Mouse (Mus musculus) T-helper 2 cell (primary cell): ENCODE results near the gene Cemip2.

Source experiments
- in situ Hi-C: fragments of 300-600 bp; cut with MboI, MseI; formaldehyde crosslinking; loops from one replicate; pipeline ENCODE4 v1.15.1; 2025; ENCODE audit warnings: high pct_unique_total_duplicates

Cemip2 gene

DNA sequence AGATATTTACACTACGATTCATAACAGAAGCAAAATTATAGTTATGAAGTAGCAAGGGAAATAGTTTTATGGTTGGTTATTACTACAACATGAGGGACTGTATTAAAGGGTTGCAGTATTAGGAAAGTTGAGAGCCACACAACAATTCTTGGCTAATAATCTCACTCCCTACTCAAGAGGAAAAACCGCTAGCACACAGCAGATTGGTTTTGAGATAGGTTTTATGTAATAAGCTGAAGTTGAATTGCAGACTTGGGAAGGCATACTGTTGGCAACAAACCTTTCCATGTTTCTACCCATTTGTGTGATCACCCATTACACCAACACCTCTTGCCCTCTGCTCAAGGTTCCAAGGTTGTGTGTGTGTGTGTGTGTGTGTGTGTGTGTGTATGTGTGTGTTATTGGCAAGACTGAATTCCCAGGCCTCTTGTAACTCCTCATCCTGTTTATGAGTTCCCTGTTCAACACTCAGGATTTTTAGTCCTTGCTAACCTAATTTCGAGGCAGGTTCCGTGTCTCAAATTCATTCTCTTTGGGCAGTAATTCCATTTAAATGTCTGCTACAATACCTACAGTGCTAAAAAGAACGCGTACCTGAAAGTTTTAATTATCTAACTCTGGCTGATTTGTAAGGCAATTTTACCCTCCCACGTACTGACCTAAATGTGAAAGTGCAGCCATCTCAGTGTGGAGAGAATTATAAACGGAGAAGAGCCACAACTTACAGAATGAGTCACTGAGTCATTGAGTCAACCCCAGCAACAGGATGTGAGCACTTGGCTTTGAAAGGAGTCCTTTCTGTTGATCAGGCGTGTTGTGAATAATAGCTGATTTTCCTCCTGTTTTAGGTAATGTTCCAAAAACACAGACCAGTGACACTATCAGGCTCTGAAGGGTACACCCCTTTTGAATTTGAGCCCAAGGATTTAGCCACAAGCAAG is 85.1 kb downstream of the Cemip2 start:
- in situ Hi-C loops, result loop anchor here (5.0 kb wide), 2 partner anchors 84 to 216 kb away; no protein-coding TSS in a partner anchor

GRCm38 (mm10) chr19:21865242-21866055 is 87.3 kb downstream of the Cemip2 start:
- in situ Hi-C loops, result loop anchor here (5.0 kb wide), 1 partner anchor 88 kb away; the partner anchor contains the start of gene Cemip2

DNA sequence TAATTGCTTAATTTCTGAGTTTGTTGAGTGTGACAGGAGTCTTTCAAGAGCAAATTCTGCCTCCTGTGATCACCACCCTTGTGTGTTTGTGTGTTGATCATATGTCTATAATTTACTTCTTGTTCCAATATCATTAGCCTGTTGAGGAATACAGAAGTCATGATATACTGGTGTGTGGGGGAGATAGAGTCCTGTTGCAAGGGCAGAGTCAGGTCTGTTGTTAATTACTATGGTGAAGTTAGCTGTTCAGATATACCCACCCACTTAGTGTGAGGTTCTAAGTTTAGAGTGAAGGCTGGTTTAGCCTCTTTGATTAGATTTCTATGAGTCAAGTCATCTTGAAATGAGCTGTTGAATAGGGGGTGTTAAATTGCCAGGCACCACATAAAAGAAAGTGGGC is 88.0 kb downstream of the Cemip2 start:
- in situ Hi-C loops, result loop anchor here (5.0 kb wide), 1 partner anchor 89 kb away; the partner anchor contains the start of gene Cemip2

DNA sequence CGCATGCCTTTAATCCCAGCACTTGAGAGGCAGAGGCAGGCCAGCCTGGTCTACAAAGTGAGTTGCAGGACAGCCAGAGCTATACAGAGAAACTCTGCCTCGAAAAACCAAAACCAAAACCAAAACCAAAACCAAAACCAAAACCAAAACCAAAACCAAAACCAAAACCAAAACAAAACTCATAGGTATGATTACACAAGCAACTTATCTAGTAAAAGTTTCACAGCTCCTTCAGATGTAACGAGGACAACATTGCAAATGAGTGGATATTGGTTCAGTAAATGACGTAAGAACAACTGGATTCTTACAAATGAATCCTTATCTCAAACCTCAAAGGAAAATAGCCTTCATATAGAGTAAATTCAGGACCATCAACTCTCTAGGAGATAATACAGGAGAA is 88.6 kb downstream of the Cemip2 start:
- in situ Hi-C loops, result loop anchor here (5.0 kb wide), 1 partner anchor 89 kb away; the partner anchor contains the start of gene Cemip2

GRCm38 (mm10) chr19:21868471-21868870 is 90.3 kb downstream of the Cemip2 start:
- in situ Hi-C loops, result loop anchor here (5.0 kb wide), 1 partner anchor 91 kb away; the partner anchor contains the start of gene Cemip2

DNA sequence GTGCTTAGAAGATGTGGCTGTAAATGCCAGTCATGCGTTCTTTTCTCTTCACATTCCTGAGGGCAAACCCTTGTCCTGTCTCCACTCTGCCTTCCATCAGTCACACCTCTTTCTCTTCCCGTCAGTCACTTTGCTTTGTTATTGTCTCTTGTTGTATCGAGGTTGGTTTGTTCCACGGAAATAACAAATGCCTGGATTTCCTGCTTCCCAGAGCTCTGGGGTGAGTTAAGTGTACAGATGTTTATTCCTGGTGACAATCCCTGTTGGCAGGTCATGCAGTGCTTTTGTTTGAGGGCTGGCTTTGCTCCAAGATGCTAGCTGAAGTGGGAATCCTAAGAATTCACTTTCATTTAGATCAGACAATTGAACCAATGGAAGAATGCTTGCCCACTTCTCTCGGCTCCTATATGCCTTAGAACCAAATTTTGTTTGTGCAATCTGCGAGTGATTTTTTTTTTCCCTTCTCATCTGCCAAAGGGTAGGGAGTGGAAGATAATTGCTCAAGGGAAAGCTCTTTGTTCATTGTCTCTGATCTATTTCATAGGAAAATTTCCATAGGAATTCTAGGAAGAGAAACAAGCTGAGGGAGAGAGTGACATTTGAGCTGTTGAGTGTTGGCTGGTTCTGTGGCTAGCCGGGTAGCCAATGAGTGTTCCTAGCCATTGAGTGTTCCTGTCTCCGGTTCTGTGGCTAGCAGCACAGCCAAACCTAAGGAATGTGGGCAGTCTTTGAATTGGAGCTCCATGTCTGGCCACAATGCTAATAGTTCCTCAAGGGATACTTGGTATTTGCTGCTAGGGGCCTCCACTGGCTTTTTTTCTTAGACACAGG is 104.2 kb downstream of the Cemip2 start:
- in situ Hi-C loops, result no loop called here

DNA sequence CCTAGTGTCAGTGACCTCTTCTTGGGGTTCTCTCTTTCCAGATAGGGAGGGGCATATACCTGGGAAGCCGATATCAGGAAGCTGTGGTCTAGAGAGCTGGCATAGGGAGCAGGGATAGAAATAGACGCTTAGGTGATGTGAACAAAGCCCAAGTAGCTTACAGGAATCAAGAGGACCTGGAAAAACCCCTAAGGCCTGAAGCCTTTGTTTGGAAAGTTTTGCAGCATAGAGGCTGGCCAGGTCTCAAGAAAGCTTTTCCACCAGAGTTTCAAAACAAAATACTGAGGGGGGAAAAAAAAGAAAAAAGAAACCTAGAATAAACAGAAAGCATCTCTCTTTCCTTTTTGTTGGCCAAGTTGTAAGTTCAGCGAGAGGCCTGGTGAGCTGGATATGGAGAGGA is 104.9 kb downstream of the Cemip2 start:
- in situ Hi-C loops, result no loop called here

- in situ Hi-C loops, result no loop called here
These were observed 105.8 kb downstream of the Cemip2 start for GRCm38 (mm10) chr19:21883922-21884321.

GRCm38 (mm10) chr19:21884385-21884784 is 106.2 kb downstream of the Cemip2 start:
- in situ Hi-C loops, result no loop called here

GRCm38 (mm10) chr19:21886166-21886657 is 108.1 kb downstream of the Cemip2 start:
- in situ Hi-C loops, result no loop called here

DNA sequence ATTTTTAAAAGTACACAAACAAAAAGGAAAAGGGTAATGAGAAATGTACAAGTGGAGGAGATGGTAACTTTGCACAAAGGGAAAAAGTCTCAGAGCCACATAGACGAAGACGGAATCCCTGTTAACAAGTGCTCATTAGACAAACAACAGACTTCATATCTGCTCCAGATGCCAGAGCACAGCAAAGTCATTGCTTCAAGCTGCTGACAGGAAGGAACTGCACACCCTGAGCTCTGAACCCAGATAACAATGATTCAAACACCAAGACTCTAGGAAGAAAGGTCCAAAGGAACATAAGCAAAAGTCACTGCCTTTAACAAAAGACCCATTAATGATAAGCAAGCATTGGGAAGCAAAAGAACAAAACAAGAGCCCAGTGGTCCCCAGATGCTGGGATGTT is 112.6 kb downstream of the Cemip2 start:
- in situ Hi-C loops, result no loop called here

DNA sequence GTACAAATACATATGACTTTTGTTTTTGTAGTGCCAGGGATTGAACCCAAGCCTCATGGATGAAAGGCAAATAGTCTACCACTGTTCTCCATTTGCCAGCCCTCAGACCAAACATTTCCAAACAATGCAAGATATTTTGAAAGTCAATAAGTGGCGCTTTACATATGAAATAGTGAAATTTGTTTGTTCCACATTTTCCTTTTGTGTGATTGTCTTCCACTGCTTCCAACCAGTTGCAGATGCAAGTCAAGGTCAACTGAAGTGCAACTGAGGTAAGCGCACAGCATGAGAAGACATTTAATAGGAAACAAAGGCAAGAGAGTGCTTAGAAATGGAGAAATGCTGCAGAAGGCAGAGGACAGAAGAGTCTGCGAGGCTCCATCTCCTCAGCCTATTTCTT is 116.7 kb downstream of the Cemip2 start:
- in situ Hi-C loops, result no loop called here

DNA sequence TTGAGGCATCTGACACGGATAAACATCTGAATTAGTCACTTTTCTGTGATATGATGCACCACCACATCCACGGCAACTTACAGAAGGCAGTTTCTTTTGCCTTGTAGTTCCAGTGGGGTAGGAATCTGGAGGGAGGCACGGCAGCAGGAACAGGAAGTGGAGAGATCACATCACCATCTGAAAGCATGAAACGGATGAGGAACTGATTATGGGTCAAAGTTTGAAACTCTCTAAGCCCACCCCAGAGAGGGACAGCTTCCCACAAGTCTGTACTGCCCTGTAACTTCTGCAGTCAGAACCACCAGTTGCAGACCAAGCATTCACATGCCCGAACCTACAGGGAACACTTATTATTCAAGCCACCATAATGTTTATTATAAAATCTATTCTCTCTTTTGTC is 117.4 kb downstream of the Cemip2 start:
- in situ Hi-C loops, result no loop called here

DNA sequence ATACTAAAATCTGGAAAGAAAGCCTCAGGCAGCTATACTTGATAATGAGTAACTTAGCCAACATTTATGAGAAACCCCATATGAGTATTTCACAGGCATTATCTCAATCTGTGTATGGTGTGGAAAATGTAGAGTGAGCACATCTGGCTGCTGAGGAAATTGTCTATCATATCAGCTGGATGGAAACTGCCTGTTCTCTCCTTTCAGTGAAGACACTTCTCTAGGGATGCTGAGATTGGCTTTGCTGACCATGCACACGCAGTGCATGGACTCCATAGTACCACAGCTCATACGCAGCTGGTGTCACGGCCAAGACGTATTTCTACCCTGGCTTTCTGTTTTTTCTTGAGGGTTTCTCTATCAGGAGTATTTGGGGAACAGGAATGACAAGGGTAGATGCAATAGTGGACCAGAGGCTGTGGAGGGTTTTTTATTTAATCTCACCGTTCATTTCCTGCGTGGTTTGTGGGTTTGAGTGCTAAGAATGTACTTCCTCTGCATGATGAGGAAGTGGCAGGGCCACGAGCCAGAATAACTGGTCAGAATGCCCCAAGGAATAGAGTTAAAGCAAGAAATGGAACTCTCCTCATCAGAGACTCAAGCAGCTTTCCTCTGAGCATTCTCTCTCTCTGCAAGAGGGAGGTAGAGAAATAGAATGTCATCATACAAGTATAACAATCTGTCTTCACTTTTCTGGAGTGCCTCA is 119.1 kb downstream of the Cemip2 start:
- in situ Hi-C loops, result no loop called here

GRCm38 (mm10) chr19:21898015-21898939 is 120.1 kb downstream of the Cemip2 start:
- in situ Hi-C loops, result no loop called here
